Mouse (Mus musculus) cerebellum, postnatal 25 days (tissue): Measurements from ENCODE around the gene Tmem108.

Experiments
- DNase-seq, 2 experiments: peaks; one replicate each; pipeline ENCODE4 v3.0.0; 2021; ENCODE audit warnings: mixed read lengths in 2 of 2

The Tmem108 gene

DNA sequence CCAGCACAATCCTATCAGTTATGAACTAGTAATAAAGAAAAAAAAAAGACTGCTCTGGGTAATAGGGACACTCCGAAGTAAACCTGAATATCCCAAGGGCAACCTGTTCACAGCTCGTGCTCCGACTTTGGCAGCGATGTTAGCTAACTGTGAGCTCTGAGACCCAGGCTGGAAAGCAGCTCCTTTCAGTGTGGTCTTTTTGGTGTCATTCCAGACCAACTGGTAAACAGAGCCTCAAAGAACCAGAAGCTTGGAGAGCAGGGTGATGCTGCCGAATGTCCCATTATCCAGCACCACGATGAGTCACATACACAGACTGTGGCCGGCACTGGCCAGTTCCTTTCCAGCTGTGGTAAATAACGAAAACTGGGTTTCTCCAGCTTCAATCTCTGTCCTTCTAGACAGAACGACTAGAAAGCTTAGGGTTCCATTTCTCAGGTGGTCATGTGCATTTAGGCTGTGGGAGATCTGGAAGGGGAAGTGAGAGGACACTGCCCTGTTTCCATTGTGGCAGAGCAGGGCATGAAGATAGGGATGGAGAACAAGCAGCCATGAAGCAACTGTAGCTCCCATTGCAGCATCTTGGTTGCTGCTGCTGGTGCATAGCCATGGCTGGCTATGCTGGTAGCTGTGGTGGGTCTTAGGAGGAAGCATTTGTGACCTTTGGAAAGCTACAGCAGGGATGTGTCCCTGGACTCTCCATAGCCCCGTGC, 179.2 kb downstream of the Tmem108 start:
- DNase-seq: peak in 1 of 2 experiments; percentile 21

DNA sequence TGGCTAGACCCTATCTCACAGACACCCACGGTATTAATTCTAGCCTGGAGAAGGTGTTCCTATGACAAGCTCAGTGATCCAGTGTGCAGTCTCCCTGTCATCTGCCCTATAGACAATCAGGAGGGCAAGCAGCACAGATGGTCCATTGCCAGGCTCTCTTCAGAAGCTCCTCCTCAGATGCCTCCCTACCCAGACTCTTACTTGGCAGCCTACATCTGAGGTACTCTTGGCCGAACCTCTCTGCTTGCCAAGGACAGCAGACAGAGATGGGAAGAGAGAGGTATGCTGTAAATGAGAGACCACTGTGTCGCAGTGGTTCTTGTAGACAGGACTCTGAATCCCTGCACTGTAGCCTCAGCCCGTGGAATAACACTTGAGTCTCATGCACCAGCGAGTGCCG, 181.0 kb downstream of the Tmem108 start:
- DNase-seq: peak; percentile 72 to 79

DNA sequence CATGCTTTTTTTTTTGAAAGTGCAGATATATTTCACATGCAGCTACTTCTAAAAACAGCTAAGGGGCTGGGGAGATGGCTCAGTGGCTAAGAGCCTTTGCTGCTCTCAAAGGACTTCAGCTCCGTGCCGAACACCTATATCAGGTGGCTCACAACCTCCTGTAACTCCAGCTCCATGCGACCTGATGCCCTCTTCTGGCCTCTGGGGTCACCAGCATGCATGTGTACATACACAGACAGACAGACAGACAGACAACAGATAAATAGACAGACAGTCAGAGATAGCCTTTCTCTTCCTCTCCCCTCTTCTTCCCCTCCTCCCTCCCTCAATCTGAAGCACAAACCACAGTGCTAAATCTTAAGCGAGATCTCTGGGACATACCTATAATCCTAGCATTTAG, 181.5 kb downstream of the Tmem108 start:
- peak in 1 of 2 experiments; percentile 48 for DNase-seq

DNA sequence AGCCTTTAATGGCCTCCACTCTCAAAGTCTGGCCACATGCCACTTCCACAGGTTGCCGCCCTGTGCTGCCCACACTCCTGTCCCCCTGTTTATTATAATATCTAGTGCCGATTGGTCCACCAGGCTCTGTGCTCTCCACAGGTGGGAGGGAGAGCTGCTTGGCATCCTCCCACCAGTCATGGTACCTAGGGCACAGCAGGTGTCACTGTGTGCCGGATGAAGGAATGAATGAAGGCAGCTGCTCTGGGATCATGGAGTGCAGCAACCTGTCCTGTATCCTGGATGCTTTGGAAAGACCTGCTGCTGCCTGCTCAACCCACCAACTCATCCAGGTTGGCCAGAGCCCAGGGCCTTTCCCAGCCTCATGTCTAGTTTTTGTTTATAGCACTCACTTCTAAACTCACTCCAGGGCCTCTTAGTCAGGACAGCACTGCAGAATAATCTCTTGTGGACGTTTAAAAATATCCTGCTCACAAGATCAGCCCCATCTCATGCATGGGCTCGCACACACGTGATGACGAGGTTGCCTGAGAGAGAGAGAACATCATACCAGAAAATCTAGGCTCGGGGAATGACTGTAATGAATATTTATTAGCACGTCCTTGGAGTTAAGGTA, 182.1 kb downstream of the Tmem108 start:
- DNase-seq: peak; percentile 92 to 93

DNA sequence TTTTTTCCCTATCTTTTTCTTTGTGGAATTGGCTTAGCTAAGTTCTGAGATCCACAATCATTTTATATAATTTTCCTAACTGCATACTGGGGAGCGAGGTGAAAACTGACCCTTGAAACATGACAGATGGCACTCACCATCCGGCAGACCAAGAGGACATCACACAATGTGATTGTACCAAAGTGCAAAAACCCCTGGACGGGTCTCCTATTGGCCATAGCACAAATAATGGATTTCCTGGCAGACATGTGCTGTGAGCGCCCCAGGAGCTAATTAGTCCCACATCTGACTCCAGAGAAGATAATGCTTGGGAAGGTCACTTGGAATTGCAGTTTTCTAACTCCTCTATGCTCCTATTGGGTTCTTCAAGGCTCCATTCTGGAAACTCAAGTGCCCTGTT, 183.9 kb downstream of the Tmem108 start:
- peak; percentile 61 to 64 for DNase-seq

DNA sequence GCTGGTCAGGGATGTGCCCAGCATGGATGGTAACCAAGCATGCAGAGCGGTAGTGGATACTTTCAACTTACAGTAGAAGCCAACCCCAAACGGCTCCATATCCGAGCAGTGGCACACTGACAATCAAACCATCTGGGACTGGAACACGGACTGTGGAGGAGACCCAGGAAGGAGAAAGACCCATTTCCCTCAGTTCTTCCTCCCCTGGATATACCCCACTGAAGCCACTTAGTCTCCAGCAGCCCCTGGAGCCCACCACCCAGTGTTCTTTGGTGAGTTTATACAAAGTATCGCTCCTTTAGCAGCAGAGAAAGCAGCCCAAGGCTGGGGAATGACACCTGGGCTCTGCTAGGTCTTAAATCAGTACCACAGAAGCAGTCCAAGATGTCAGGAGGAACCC, 184.5 kb downstream of the Tmem108 start:
- peak; percentile 51 to 57 for DNase-seq

DNA sequence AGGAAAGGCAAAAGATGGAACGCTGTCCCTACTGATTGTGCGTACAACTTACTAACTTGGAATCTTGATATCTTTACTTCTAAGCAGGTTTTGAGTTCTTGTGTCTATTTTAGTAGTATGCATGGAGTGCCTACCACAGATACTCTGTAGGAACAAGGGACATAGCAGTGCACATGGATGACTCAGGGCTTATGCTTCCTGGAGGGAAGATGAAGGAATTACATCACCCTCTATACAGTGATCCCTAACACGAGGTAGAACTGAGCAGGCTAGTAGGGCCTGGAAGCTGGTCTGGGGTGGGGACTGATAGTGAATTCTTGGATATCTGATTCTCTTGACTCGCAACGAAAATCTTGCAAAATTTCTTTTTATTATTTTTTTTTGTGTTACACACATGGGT, 185.7 kb downstream of the Tmem108 start:
- DNase-seq: peak; percentile 9 to 13

DNA sequence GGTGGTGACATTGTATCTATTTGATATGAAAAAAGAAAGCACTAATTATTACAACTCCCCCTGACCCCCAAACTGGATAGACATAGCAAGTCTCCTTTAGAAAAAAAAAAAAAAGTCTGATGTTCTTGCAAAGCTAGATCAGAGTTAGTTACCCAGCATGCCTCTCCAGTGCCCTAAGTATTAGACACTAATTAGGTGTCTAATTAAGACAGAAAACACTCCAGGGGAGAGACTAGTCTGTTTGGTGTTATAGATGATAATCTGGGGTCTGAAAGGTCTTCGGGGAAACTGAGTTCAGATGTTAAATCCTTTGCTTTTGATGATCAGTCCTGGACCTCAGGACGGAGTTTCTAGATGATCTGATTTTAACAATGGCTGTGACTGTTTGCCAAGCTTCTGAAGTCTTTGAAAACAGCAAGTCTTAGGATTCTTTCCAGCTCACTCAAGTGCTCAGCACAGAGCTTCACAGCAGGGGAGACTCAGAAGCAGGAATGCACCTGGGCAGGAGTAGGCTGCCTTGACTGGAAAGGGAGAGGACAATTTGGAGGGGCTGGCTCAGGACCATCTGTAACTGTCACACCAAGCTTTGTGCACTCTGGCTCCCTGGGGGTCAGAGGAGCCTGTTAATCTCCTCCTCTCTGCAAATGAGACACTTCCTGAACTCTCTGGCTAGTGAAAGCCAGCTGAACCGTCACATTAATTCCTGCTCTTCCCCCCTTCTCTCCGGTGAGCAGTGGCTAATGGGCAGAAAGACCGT, 187.5 kb downstream of the Tmem108 start:
- peak; percentile 71 to 80 for DNase-seq

DNA sequence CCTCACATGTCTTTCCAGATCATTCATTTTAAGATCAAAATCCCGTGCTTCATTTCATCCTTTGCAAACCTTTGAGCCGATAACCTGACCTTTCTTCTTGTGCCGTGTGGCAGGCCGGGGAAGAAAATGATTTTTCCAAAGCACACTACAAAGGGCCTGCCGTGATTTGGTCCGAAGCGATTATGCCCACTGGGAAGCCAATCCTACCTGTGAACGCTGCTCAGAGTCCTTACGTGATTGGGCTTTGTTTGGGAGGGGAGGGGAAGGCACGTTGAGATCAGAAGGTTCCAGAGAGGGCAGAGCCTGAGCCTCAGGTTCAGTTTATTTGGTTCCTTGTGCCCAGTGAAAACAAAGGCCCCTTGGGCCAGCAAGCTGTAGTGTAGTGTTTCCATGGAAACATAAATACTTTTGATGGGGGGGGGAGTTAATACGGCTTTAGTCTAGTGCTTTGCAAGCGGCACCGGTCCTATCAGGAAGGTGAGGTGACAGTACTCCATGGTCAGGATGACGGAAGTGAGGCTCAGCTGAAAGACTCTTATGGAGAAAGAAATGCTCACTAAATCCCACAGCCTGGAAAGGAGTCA, 191.4 kb downstream of the Tmem108 start:
- DNase-seq: no peak

DNA sequence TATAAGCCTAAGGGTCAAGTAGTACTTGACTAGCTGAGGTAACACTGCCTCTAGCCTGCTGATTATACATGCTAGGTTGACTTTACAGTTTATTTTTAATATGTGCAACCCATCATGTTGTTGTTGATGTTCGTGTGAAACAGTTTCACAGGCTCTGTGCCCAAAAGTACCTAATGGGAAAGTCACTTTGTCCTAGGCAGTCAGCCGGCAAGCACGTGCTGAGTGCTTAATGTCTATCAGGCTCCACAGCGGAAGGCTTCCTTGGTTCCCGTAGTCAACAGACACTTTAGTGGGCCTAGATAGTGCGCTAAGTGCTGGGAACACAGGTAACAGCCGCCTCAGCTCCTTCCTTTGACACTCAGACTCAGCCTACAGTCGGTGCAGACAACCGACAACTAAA, 192.7 kb downstream of the Tmem108 start:
- no peak for DNase-seq

DNA sequence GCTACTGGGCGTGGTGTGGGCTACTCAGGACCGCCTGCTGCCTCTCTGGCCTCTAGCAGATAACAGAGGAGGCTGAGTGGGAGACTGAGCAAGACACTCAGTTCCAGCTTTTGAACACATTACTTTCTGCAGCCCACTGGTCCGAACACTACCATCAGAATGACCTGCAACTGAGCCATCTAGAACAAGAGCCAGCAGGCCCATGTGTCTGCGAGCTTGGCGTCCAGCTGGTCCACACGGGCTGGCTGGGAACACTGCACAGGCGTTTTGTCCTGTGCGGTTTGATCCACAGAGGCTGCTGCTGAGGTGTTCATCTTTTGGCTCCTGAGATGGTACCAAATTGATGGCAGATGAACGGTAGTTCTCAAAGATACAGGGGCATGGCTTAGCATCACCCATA, 196.5 kb downstream of the Tmem108 start:
- DNase-seq: peak; percentile 68 to 71

DNA sequence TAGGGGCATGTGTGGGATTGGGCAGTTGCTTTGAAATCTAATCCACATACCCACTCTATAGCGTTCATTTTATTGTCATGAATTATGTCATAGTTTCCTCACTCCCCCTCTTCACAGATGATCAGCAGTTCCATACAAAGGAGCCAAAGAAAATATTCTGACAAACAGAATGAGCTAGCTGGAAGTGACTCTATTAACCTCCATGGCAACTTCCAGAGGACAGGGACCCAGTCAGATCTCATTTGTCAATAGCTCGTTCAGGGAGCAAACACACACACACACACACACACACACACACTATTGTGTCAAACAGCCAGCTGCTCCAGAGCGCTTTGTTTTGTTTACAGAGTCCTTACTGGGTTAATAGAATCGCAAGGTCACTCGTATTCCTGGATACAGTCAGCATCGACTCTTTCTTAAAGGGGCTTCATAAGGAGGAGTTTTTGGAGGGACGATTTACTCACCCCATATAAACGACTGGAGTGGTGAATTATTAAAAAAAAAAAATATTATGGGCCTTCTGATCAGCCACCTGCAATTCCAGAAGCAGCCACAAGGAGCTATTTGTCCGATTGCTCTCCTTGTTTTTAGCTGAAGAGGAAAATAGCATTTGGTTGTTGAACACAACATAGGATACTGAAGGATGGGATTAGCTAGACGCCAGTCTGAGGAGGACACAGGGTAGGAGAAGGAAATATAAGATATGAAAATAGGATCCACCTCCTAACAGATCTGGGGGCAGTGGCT, 197.6 kb downstream of the Tmem108 start:
- peak; percentile 75 to 86 for DNase-seq

DNA sequence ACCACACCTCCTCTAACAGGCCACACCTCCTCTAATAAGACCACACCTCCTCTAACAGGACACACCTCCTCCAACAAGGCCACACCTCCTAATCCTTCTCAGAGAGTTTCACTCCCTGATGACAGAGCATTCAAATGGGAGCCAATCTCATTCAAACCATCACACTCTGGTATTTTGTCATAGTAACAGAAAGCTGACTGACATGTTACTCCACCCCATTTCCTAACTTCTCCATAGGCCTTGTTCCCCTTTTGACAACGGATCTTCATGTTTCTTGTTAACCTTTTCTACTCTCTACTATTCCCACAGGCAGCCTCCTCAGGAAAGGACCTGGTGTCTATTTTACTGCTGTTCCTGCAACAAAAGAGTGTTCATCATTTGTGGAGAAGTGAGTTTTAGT, 199.6 kb downstream of the Tmem108 start:
- no peak for DNase-seq

DNA sequence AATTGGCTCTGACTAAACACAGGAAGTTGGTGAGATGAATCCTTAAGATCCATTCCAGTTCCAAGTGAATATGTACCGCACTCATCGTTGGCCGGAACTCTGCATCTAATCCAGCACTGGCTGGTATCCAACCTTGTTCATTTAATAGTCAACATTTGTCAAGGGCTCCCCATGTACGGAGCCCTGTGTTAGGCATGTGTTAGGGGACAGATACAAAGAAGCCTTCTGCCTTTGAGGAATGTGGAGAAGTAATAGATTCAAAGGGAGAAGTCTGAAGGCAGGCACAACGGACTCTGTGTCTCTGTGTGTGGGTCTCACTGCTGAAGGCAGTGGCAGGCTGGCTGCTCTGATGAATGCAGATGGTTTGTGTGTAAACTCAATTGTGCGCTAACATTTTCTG, 202.9 kb downstream of the Tmem108 start:
- DNase-seq: peak; percentile 49 to 53

DNA sequence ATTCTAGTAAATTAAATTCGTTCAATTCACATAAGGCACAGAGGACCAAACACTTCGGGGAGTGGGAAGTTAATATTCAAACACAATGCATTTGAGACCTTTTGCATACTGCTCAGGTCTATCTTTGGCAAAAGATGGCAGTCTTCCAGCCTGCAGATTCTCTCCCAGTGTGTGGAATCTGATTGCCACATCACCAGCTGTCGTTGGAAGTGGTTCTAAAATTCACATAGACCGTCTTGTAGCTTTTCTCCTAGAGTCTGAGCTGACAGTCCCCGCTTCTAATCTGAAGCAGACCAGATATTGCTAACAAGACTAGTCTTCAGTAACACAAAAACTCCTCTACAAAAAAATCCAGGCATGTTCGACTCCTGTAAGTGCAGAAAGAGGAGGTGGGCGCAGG, 203.4 kb downstream of the Tmem108 start:
- peak; percentile 67 to 72 for DNase-seq

DNA sequence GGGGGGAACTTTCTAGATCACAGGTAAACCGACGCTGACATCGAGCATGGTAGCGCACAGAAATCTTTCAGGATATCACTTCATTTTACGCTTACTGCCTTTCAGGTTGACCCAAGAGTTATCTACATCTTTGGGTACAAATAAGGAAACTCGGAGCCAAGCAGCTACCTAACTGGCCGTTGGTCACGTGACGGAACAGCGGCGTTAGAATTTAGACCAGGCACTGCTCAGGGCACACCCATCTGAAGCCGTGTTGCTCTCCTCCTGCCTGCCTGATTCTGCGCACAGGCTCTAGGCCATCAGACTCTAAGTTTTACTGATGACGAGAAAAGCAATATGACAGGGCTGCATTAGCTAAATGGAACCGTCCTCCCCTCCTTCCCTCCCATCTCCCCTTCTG, 204.6 kb downstream of the Tmem108 start:
- DNase-seq: peak in 1 of 2 experiments; percentile 12

DNA sequence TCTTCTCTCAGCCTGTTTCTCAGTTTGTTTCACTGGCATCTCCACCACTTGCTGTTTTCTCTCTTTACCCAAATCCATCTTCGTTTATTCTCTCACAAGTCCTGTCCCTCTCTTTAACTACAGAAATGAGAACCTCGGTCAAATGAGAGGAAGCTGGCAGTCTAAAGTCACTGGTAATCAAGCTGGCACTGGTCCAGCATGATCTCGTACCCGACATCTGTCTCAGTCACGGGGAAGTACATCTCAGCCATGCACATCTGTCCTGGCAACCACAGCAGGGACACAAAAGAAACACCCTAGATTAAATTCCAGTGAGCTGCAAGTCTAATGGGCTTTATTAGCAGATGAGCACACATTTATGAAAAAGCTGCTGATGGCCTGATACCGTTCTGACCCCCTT, 206.3 kb downstream of the Tmem108 start:
- DNase-seq: no peak

DNA sequence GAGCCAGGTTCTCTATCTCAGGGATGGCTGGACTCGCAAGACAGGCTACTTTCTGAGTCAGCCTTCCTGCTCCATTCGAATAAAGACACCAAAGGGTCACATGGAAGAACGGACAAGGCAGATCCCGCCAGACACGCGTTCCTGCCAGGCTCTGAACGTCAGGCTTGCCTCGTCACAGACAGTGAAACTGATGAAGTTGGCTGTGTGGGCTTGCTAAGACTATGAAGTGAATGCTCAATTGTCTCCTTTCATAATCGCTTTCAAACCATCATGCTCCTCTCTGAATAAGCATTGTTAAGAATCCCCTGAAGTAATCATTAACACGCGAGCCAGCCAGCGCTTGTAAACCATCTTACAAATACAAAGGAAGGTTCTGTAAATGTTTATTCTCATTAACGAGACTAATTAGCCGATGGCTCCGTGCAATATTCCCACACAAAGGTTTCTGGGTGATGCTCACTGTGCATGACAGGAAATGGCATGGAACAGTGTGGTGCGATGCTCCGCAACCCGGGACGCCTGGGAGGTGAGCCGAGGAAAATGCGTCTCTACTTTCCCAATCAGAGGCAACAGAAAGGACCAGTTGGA, 210.9 kb downstream of the Tmem108 start:
- DNase-seq: peak; percentile 61 to 66

DNA sequence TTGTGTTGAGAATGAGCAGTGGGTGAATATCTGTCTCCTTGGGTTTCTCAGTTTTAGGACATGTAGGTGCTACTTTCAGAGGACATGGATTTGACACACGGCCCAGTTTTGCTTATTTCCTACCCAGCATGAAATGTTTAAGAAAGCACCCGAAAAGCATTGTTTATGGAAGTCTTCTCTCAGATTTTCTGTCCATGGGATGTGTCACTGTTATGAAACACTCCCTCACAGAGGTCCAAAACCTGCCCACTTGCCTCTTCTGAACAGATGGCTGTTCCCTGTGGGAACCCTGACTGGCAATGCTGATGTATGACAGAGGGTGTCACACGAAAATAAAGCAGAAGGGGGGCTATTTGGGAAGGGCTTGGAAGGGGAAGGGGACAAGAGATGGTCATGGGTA, 212.5 kb downstream of the Tmem108 start:
- DNase-seq: peak; percentile 80 to 86

DNA sequence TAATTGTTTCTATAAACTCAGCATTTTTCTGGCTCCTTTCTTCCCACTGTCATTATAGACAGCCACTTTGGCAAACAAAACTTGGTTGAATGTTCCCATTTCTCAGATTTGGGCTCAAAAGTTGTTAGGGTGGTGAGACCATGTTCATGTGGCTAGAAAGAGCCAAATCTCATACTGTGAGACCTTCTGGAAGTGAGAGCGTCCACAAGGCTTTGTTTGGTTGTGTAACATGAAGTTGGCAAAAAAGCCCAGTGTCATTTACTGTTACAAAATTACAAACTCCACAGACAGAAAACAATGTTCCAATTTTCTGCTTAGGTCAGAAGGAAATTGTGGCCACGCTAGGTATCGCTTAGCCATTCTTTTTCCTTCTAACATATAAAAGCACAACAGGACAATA, 213.0 kb downstream of the Tmem108 start:
- peak in 1 of 2 experiments; percentile 59 for DNase-seq

DNA sequence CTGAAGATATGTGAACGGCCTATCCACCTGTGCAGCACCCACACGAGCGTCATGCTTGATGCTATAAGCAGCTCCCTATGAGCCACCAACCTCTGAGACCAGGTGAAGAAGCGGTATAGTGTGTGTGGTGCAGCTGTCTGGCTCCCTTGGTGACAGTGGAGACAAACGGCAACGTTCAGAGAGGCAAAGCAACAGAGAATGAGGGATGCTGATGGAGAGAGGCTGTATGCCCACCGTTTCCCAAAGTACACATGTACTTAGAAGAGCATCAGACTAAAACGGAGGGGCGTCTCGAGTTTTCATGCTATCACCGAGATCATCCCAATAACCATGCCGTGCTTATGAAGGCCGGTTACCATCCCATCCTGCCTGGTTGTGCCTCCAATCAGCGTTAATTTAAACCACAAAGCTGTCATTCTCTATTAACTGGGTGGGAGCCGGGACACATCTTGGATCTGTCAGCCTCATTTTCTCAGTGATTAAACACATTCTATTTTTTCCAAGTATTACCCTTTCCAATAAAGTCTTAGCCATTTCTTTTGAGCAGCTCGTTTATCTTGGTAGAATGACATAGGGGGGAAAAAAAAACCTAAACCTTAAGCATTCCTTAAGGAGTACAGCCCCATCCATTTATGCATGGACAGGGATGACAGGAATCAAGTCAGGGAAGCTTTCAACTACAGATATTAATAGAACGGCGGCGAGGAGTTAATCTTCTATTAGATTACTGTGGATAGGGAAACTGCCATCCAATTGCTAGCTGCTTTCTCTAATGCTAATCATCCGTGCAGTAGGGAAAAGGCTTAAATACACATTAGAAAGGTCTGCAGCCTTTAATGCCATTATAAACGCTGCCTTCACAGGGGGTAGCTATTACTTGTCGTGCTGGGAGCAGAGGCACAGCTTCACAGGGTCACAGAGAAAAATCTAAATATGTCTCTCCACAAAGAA, 214.7 kb downstream of the Tmem108 start:
- peak in 1 of 2 experiments; percentile 59 for DNase-seq
